ENCODE assay signal across 22 mouse cellular contexts in the genomic region with DNA sequence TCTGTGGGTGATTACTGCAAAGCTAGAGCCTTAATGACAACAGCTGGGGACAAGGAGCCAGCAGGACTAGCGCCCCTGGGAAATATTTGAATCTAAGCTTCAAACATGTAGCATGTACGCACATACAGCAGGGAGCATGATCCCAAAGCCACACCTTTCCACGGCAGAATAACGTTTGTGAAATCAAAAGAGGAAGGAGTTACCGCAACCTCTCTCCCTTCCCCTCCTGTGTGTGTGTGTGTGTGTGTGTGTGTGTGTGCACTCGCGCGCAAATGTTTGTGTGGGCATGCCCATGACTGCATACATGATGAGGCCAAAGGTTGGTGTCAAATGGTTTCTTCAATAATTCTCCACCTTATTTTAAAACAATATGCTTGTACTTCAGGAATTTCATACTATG.
DNase-seq lines count a peak whose midpoint lies in the region; ATAC-seq and TF ChIP-seq lines count a peak whose summit lies in the region.
"Had no signal": no experiment of that assay in that cellular context is flagged by ENCODE, and none has a peak within 500 bp of the region (broad histone marks: within the 10 kb centered on the region; RNA-seq: fewer than 3 reads in every experiment).

No protein-coding gene starts in this region.

- H3K27me3 ChIP-seq in spleen, adult 2 months (ENCODE audit: control insufficient read depth, insufficient read depth, low read length), result no peaks in the 10 kb centered on the region
- H3K27me3 ChIP-seq in splenic B cell, adult 2 months (ENCODE audit: control insufficient read depth, insufficient read depth, low read length, poor library complexity, severe bottlenecking), result no peaks in the 10 kb centered on the region

- no peak for TF ChIP-seq CTCF in spleen, adult 2 months (IDR thresholded peaks at IDR 0.05; ENCODE audit: extremely low read depth, insufficient read depth, insufficient read length, insufficient replicate concordance)

- peaks cover 4% of the 10 kb centered on the region; the same call in 1 of the 2 replicates for H3K4me1 ChIP-seq in spleen, adult 2 months (ENCODE audit: control insufficient read depth, insufficient read depth, insufficient read length)
- H3K4me1 ChIP-seq: embryonic facial prominence, embryonic 12.5 days; embryonic facial prominence, embryonic 15.5 days; heart, embryonic 10.5 days; heart, embryonic 13.5 days had no signal

- peak; percentile 8 to 23 for DNase-seq in spleen, adult 2 months (ENCODE audit: low read depth in 1 of 2, low spot score in 2 of 2)
- DNase-seq in spleen, adult 12 weeks (ENCODE audit: low spot score), result no peak
- peak; percentile 28 to 33 for DNase-seq in B cell, adult 2 months
- DNase-seq in splenic B cell, adult 2 months (ENCODE audit: low read depth, low spot score), result peak; percentile 62
- no peak for DNase-seq in layer of hippocampus, adult 11-12 months (ENCODE audit: low spot score)
- DNase-seq in kidney, postnatal 10 days, result no peak
- DNase-seq: adrenal gland, adult 2 months; adrenal gland, postnatal 14 days; cerebellum, adult 11 months; cerebellum, adult 8-10 months; gastrocnemius, postnatal 25 days; heart, adult 2 months; heart, postnatal 14 days; heart, postnatal 4 days had no signal

- peak; percentile 70 for ATAC-seq in granulocyte monocyte progenitor cell, adult 5-6 weeks (replicated peaks; ENCODE audit: poor library complexity, severe bottlenecking)
- ATAC-seq: forebrain, embryonic 14.5 days; hindbrain, postnatal 0 days had no signal

- no peak for TF ChIP-seq POLR2A in spleen, adult 2 months (IDR thresholded peaks at IDR 0.05; ENCODE audit: low read depth, low read length)

- H3K36me3 ChIP-seq in spleen, adult 2 months (ENCODE audit: control insufficient read depth, insufficient read depth, low read length), result no peaks in the 10 kb centered on the region
- H3K36me3 ChIP-seq in splenic B cell, adult 2 months (ENCODE audit: control insufficient read depth, insufficient read depth, low read length, poor library complexity, severe bottlenecking), result no peaks in the 10 kb centered on the region
- H3K36me3 ChIP-seq: embryonic facial prominence, embryonic 12.5 days; embryonic facial prominence, embryonic 15.5 days; heart, embryonic 10.5 days; heart, embryonic 13.5 days had no signal

- H3K27ac ChIP-seq in spleen, adult 2 months (ENCODE audit: insufficient read depth, low read length), result no peak overlapping the region
- H3K27ac ChIP-seq: embryonic facial prominence, embryonic 12.5 days; embryonic facial prominence, embryonic 15.5 days; heart, adult 2 months; heart, embryonic 10.5 days; heart, embryonic 13.5 days; hindbrain, embryonic 14.5 days; hindbrain, postnatal 0 days had no signal

- no peak overlapping the region for H3K4me3 ChIP-seq in spleen, adult 2 months (ENCODE audit: extremely low read depth, insufficient read depth, insufficient read length)
- H3K4me3 ChIP-seq: embryonic facial prominence, embryonic 12.5 days; embryonic facial prominence, embryonic 15.5 days; heart, adult 2 months; heart, embryonic 10.5 days; heart, embryonic 13.5 days had no signal

- 22% methylated on average over 8 of the region's 8 CpGs for WGBS in spleen, adult 2 months

Comparison
In these comparisons a context has a peak if more than half of its experiments do, and no peak if none do; other contexts are left out.
1. DNase-seq: peak in spleen, adult 2 months (2 of 2), B cell, adult 2 months (2 of 2) and splenic B cell, adult 2 months (single experiment); none in spleen, adult 12 weeks (single experiment), layer of hippocampus, adult 11-12 months (single experiment) and kidney, postnatal 10 days (single experiment).